18 mouse cellular contexts compared by ENCODE assay signal in the genomic region with DNA sequence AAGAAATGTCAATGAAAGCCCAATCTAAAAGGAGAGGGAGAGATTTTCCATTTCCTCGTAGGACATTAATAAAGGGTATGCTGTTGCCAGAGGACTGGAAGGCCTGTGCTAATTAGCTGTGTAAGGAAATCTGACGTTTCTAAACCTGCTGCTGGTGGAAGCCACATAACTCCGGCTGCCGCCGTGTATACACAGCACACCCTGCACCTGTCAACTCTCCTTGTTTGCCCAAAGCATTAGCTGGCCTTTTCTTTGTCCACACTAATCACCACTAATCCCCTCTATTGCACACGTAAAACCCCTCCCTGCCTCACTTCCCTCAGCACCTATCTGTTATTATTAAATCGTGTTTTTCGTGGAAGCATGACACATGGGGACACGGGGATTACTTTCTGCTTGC.
DNase-seq lines count a peak whose midpoint lies in the region; ATAC-seq and TF ChIP-seq lines count a peak whose summit lies in the region.
"Had no signal": no experiment of that assay in that cellular context is flagged by ENCODE, and none has a peak within 500 bp of the region (broad histone marks: within the 10 kb centered on the region; RNA-seq: fewer than 3 reads in every experiment).

No protein-coding gene starts in this region.

- TF ChIP-seq EP300 in stomach, postnatal 0 days (optimal IDR thresholded peaks at IDR 0.05) = no peak

- H3K36me3 ChIP-seq in forebrain, embryonic 13.5 days (ENCODE audit: poor library complexity, severe bottlenecking) = no peaks in the 10 kb centered on the region
- H3K36me3 ChIP-seq in forebrain, embryonic 15.5 days = no peaks in the 10 kb centered on the region
- H3K36me3 ChIP-seq in midbrain, embryonic 11.5 days (ENCODE audit: control insufficient read depth, insufficient read depth, low read length) = no peaks in the 10 kb centered on the region
- H3K36me3 ChIP-seq in midbrain, embryonic 10.5 days = no peaks in the 10 kb centered on the region
- H3K36me3 ChIP-seq in intestine, embryonic 14.5 days (ENCODE audit: control insufficient read depth, insufficient read depth, low read length) = no peaks in the 10 kb centered on the region
- no peaks in the 10 kb centered on the region for H3K36me3 ChIP-seq in stomach, postnatal 0 days (ENCODE audit: control insufficient read depth, insufficient read depth, low read length)
- H3K36me3 ChIP-seq: embryonic facial prominence, embryonic 12.5 days; hindbrain, embryonic 10.5 days; liver, embryonic 12.5 days; midbrain, embryonic 13.5 days had no signal

- 18% methylated on average over 9 of the region's 9 CpGs for WGBS in forebrain, embryonic 13.5 days
- 18% methylated on average over 9 of the region's 9 CpGs for WGBS in forebrain, embryonic 15.5 days
- WGBS in midbrain, embryonic 11.5 days = 52% methylated on average over 9 of the region's 9 CpGs
- WGBS in midbrain, embryonic 10.5 days = 54% methylated on average over 9 of the region's 9 CpGs
- 58% methylated on average over 9 of the region's 9 CpGs for WGBS in intestine, embryonic 14.5 days
- 50% methylated on average over 9 of the region's 9 CpGs for WGBS in stomach, postnatal 0 days

- H3K4me1 ChIP-seq in forebrain, embryonic 13.5 days = peaks cover 9% of the 10 kb centered on the region
- H3K4me1 ChIP-seq in forebrain, embryonic 15.5 days = no peaks in the 10 kb centered on the region
- no peaks in the 10 kb centered on the region for H3K4me1 ChIP-seq in midbrain, embryonic 11.5 days (ENCODE audit: control insufficient read depth, insufficient read depth, low read length)
- H3K4me1 ChIP-seq in midbrain, embryonic 10.5 days = peaks cover 11% of the 10 kb centered on the region; the same call in 1 of the 2 replicates
- no peaks in the 10 kb centered on the region for H3K4me1 ChIP-seq in intestine, embryonic 14.5 days (replicated peaks; ENCODE audit: control insufficient read depth, insufficient read depth, low read length)
- H3K4me1 ChIP-seq in stomach, postnatal 0 days (replicated peaks; ENCODE audit: control insufficient read depth, insufficient read depth) = no peaks in the 10 kb centered on the region
- H3K4me1 ChIP-seq: embryonic facial prominence, embryonic 12.5 days; liver, embryonic 12.5 days had no signal

- H3K9me3 ChIP-seq in forebrain, embryonic 13.5 days (replicated peaks) = peaks cover 4% of the 10 kb centered on the region
- no peaks in the 10 kb centered on the region for H3K9me3 ChIP-seq in forebrain, embryonic 15.5 days
- H3K9me3 ChIP-seq in midbrain, embryonic 11.5 days (ENCODE audit: control insufficient read depth, low read length) = no peaks in the 10 kb centered on the region
- no peaks in the 10 kb centered on the region for H3K9me3 ChIP-seq in midbrain, embryonic 10.5 days (replicated peaks)
- H3K9me3 ChIP-seq in intestine, embryonic 14.5 days (ENCODE audit: control insufficient read depth, low read length) = no peaks in the 10 kb centered on the region
- H3K9me3 ChIP-seq in stomach, postnatal 0 days (ENCODE audit: control insufficient read depth, low read length) = no peaks in the 10 kb centered on the region
- H3K9me3 ChIP-seq: embryonic facial prominence, embryonic 12.5 days; hindbrain, embryonic 10.5 days; liver, embryonic 12.5 days; midbrain, embryonic 13.5 days had no signal

- no peak for TF ChIP-seq CTCF in stomach, postnatal 0 days (IDR thresholded peaks at IDR 0.05; ENCODE audit: low read depth)

- no peak overlapping the region for H3K9ac ChIP-seq in forebrain, embryonic 13.5 days
- no peak overlapping the region for H3K9ac ChIP-seq in forebrain, embryonic 15.5 days (replicated peaks)
- H3K9ac ChIP-seq in midbrain, embryonic 11.5 days (ENCODE audit: low read length) = no peak overlapping the region
- H3K9ac ChIP-seq in intestine, embryonic 14.5 days (ENCODE audit: low read length) = no peak overlapping the region
- no peak overlapping the region for H3K9ac ChIP-seq in stomach, postnatal 0 days (ENCODE audit: low read length)
- H3K9ac ChIP-seq: embryonic facial prominence, embryonic 12.5 days; liver, embryonic 12.5 days; midbrain, embryonic 13.5 days had no signal

- no peak overlapping the region for H3K27ac ChIP-seq in forebrain, embryonic 13.5 days
- H3K27ac ChIP-seq in forebrain, embryonic 15.5 days (replicated peaks) = no peak overlapping the region
- H3K27ac ChIP-seq in midbrain, embryonic 11.5 days (ENCODE audit: low read depth, low read length) = no peak overlapping the region
- no peak overlapping the region for H3K27ac ChIP-seq in midbrain, embryonic 10.5 days (replicated peaks)
- no peak overlapping the region for H3K27ac ChIP-seq in intestine, embryonic 14.5 days (ENCODE audit: low read depth)
- H3K27ac ChIP-seq in stomach, postnatal 0 days (replicated peaks) = peak overlapping the region; percentile 78
- H3K27ac ChIP-seq: embryonic facial prominence, embryonic 12.5 days; hindbrain, embryonic 10.5 days; liver, embryonic 12.5 days; midbrain, embryonic 13.5 days had no signal

- ATAC-seq in forebrain, embryonic 13.5 days = peak; percentile 38; the same call in 1 of the 2 replicates
- no peak for ATAC-seq in forebrain, embryonic 15.5 days (replicated peaks)
- peak; percentile 68; the same call in 1 of the 2 replicates for ATAC-seq in midbrain, embryonic 11.5 days (ENCODE audit: low FRiP score)
- ATAC-seq in intestine, embryonic 14.5 days (replicated peaks; ENCODE audit: low FRiP score, low TSS enrichment, low read depth) = 0 out of 2 replicates have a peak, but pooled peaks have one; percentile 74
- ATAC-seq in stomach, postnatal 0 days (ENCODE audit: low FRiP score, low TSS enrichment) = peak; percentile 99
- no peak for ATAC-seq in inflammation-experienced regulatory T-cells, adult 6 months
- ATAC-seq: liver, embryonic 12.5 days; midbrain, embryonic 13.5 days had no signal

- no peaks in the 10 kb centered on the region for H3K27me3 ChIP-seq in forebrain, embryonic 13.5 days
- H3K27me3 ChIP-seq in forebrain, embryonic 15.5 days = no peaks in the 10 kb centered on the region
- H3K27me3 ChIP-seq in midbrain, embryonic 11.5 days (ENCODE audit: control insufficient read depth, insufficient read depth, low read length) = no peaks in the 10 kb centered on the region
- H3K27me3 ChIP-seq in midbrain, embryonic 10.5 days (ENCODE audit: low read depth, poor library complexity, severe bottlenecking) = no peaks in the 10 kb centered on the region
- no peaks in the 10 kb centered on the region for H3K27me3 ChIP-seq in intestine, embryonic 14.5 days (replicated peaks; ENCODE audit: control insufficient read depth, insufficient read depth, low read length)
- no peaks in the 10 kb centered on the region for H3K27me3 ChIP-seq in stomach, postnatal 0 days (ENCODE audit: control insufficient read depth, insufficient read depth, low read length)
- H3K27me3 ChIP-seq: embryonic facial prominence, embryonic 12.5 days; liver, embryonic 12.5 days; midbrain, embryonic 13.5 days had no signal

- no peak overlapping the region for H3K4me3 ChIP-seq in forebrain, embryonic 13.5 days
- no peak overlapping the region for H3K4me3 ChIP-seq in forebrain, embryonic 15.5 days
- no peak overlapping the region for H3K4me3 ChIP-seq in midbrain, embryonic 11.5 days (ENCODE audit: low read depth, low read length)
- no peak overlapping the region for H3K4me3 ChIP-seq in midbrain, embryonic 10.5 days
- H3K4me3 ChIP-seq in intestine, embryonic 14.5 days (ENCODE audit: low read depth, low read length) = no peak overlapping the region
- no peak overlapping the region for H3K4me3 ChIP-seq in stomach, postnatal 0 days (ENCODE audit: low read depth, low read length)
- H3K4me3 ChIP-seq: embryonic facial prominence, embryonic 12.5 days; hindbrain, embryonic 10.5 days; liver, embryonic 12.5 days; midbrain, embryonic 13.5 days had no signal

- no peak for DNase-seq in midbrain, embryonic 11.5 days (ENCODE audit: low spot score, missing footprints)
- DNase-seq in midbrain, embryonic 10.5 days (ENCODE audit: low spot score) = no peak
- no peak for DNase-seq in intestine, embryonic 14.5 days (ENCODE audit: low spot score)
- DNase-seq in stomach, postnatal 0 days (ENCODE audit: low spot score) = peak; percentile 83
- DNase-seq: adrenal gland, postnatal 14 days; cerebellum, adult 18-20 months; cerebellum, postnatal 36 days; heart, adult 18-20 months; left cerebral cortex, postnatal 4 days; lung, postnatal 14 days; thymus, postnatal 4 days had no signal

- no peak overlapping the region for H3K4me2 ChIP-seq in forebrain, embryonic 13.5 days
- no peak overlapping the region for H3K4me2 ChIP-seq in forebrain, embryonic 15.5 days (replicated peaks)
- H3K4me2 ChIP-seq in midbrain, embryonic 11.5 days = no peak overlapping the region
- H3K4me2 ChIP-seq in intestine, embryonic 14.5 days (ENCODE audit: low read length) = no peak overlapping the region
- no peak overlapping the region for H3K4me2 ChIP-seq in stomach, postnatal 0 days (replicated peaks; ENCODE audit: low read depth)
- H3K4me2 ChIP-seq: embryonic facial prominence, embryonic 12.5 days; liver, embryonic 12.5 days; midbrain, embryonic 13.5 days had no signal

Comparison
In these comparisons a context has a peak if more than half of its experiments do, and no peak if none do; other contexts are left out.
1. ATAC-seq: peak in forebrain, embryonic 13.5 days (single experiment), midbrain, embryonic 11.5 days (single experiment), intestine, embryonic 14.5 days (single experiment) and stomach, postnatal 0 days (single experiment); none in forebrain, embryonic 15.5 days (single experiment) and inflammation-experienced regulatory T-cells, adult 6 months (single experiment).